Mouse (Mus musculus) lung, postnatal 0 days (tissue): ENCODE results near the gene Mcoln3.

Experiments
- CTCF ChIP-seq: IDR thresholded peaks from 2 replicates; pipeline ENCODE4 v1.5.1; 2016; ENCODE audit warnings: antibody characterized with exemption, mild to moderate bottlenecking
- EP300 ChIP-seq: IDR thresholded peaks from 2 replicates; pipeline ENCODE4 v1.6.1; 2016; ENCODE audit warnings: antibody characterized with exemption, mild to moderate bottlenecking, control low read depth

DNA sequence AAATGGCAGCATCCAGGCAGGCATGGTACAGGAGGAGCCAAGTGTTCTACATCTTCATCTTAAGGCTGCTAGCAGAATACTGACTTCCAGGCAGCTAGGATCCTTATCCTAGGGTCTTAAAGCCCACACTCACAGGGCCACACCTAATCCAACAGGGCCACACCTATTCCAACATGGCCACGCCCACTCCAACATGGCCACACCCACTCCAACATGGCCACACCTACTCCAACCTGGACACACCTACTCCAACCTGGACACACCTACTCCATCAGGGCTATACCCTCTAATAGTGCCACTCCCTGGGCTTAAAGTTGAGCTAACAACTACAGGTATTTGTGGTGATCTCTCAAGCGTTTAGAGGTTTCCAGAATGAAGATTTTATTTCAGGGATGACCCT, 63.1 kb downstream of the Mcoln3 start:
- TF ChIP-seq CTCF, result no peak
- TF ChIP-seq EP300, result no peak
